Mouse (Mus musculus) midbrain, embryonic 14.5 days (tissue): Measurements from ENCODE around the gene Arhgap32. TPM values are rescaled to one million over a fixed set of nuclear protein-coding genes. Genes with fewer than 3 reads are reported as not detected.
A peak's percentile ranks its signal among the peaks of the same experiment; 100 is the strongest.

Source experiments
- ATAC-seq: fragments of 200-750 bp; cut with Nextera tagmentation; 2 replicates; pipeline ENCODE4 v1.8.0; 2017; ENCODE audit warnings: moderate number of reproducible peaks, moderate library complexity; ENCODE audit not compliant: low FRiP score, low TSS enrichment
- DNase-seq: peaks from one replicate; pipeline ENCODE4 v3.0.0-alpha.2; 2015
- H3K27ac ChIP-seq: fragments of 300-500 bp; sonication (generic); replicated peaks from 2 replicates; pipeline ENCODE4 v1.5.1; 2014; ENCODE audit warnings: mild to moderate bottlenecking, low read depth, low read length, moderate library complexity
- H3K27me3 ChIP-seq: fragments of 300-500 bp; sonication (generic); 2 replicates; pipeline ENCODE4 v1.6.1; 2014; ENCODE audit warnings: low read length, control low read depth, mixed read lengths; ENCODE audit not compliant: control insufficient read depth, insufficient read depth
- H3K36me3 ChIP-seq: fragments of 300-500 bp; sonication (generic); 2 replicates; pipeline ENCODE4 v1.6.1; 2014; ENCODE audit warnings: low read length, control low read depth; ENCODE audit not compliant: control insufficient read depth, insufficient read depth
- H3K4me1 ChIP-seq: fragments of 300-500 bp; sonication (generic); 2 replicates; pipeline ENCODE4 v1.6.1; 2014; ENCODE audit warnings: mild to moderate bottlenecking, antibody characterized with exemption, low read length, control low read depth; ENCODE audit not compliant: control insufficient read depth, insufficient read depth
- H3K4me2 ChIP-seq: fragments of 300-500 bp; sonication (generic); 2 replicates; pipeline ENCODE4 v1.6.1; 2014; ENCODE audit warnings: mild to moderate bottlenecking, low read length, moderate library complexity
- H3K4me3 ChIP-seq: fragments of 300-500 bp; sonication (generic); replicated peaks from 2 replicates; pipeline ENCODE4 v1.5.1; 2014; ENCODE audit warnings: low read depth, low read length
- H3K9ac ChIP-seq: fragments of 300-500 bp; sonication (generic); replicated peaks from 2 replicates; pipeline ENCODE4 v1.6.1; 2014; ENCODE audit warnings: mild to moderate bottlenecking, low read length, moderate library complexity
- H3K9me3 ChIP-seq: fragments of 300-500 bp; sonication (generic); 2 replicates; pipeline ENCODE4 v1.6.1; 2016; ENCODE audit warnings: low read length, control low read depth, mixed read lengths; ENCODE audit not compliant: control insufficient read depth
- WGBS: fragments of 180-500 bp; shearing (Covaris S2); extraction: QIAGEN DNeasy Blood & Tissue Kit; methylation state at CpG from one replicate; pipeline ENCODE4 v1.1.7; 2014; 5-methylcytosine and 5-hydroxymethylcytosine counted together
- polyA plus RNA-seq: library from polyadenylated mRNA; unstranded; fragments of >200 nt; fragmentation: Nextera tagmentation; extraction: Ambion mirVana; gene quantifications from 2 replicates; pipeline ENCODE4 v1.2.1, GENCODE M21; 2014

The Arhgap32 gene
- polyA plus RNA-seq, 1 experiment from 2014 or later = 18.0 TPM

- DNase-seq = no peak
- Histone ChIP-seq H3K9me3 (no peaks in the 10 kb centered on the region), H3K4me3 (no peak overlapping the region), H3K36me3 (no peaks in the 10 kb centered on the region), H3K4me2 (no peak overlapping the region), H3K9ac (no peak overlapping the region), H3K27ac (no peak overlapping the region), H3K27me3 (no peaks in the 10 kb centered on the region), H3K4me1 (no peaks in the 10 kb centered on the region)
- no peak for ATAC-seq
- WGBS = 59% methylated on average over 3 of the region's 3 CpGs
Observed at GRCm38 (mm10) chr9:32279789-32280188, 163.9 kb downstream of the Arhgap32 start.

- Histone ChIP-seq H3K4me1 (no peaks in the 10 kb centered on the region), H3K9ac (no peak overlapping the region), H3K4me3 (no peak overlapping the region), H3K27me3 (no peaks in the 10 kb centered on the region), H3K9me3 (no peaks in the 10 kb centered on the region), H3K4me2 (no peak overlapping the region), H3K36me3 (no peaks in the 10 kb centered on the region), H3K27ac (no peak overlapping the region)
- ATAC-seq (no peak), DNase-seq (no peak)
- 92% methylated on average over 5 of the region's 5 CpGs for WGBS
Observed at GRCm38 (mm10) chr9:32280456-32280855, 164.5 kb downstream of the Arhgap32 start.

- WGBS = 87% methylated on average over 5 of the region's 5 CpGs
- H3K4me3 ChIP-seq = no peak overlapping the region
- ATAC-seq (no peak), DNase-seq (no peak)
- H3K9me3 ChIP-seq = no peaks in the 10 kb centered on the region
- no peak overlapping the region for H3K4me2 ChIP-seq
- H3K27ac ChIP-seq = no peak overlapping the region
- H3K9ac ChIP-seq = no peak overlapping the region
- H3K36me3 ChIP-seq = no peaks in the 10 kb centered on the region
- H3K27me3 ChIP-seq = no peaks in the 10 kb centered on the region
- no peaks in the 10 kb centered on the region for H3K4me1 ChIP-seq
Observed at GRCm38 (mm10) chr9:32283591-32283990, 167.7 kb downstream of the Arhgap32 start.

- WGBS = 72% methylated on average over 7 of the region's 7 CpGs
- no peaks in the 10 kb centered on the region for H3K9me3 ChIP-seq
- ATAC-seq (no peak), DNase-seq (no peak)
- peaks cover 6% of the 10 kb centered on the region; the same call in 1 of the 2 replicates for H3K4me1 ChIP-seq
- no peak overlapping the region for H3K4me2 ChIP-seq
- H3K4me3 ChIP-seq = no peak overlapping the region
- no peaks in the 10 kb centered on the region for H3K27me3 ChIP-seq
- H3K27ac ChIP-seq = no peak overlapping the region
- H3K9ac ChIP-seq = no peak overlapping the region
- no peaks in the 10 kb centered on the region for H3K36me3 ChIP-seq
Observed at GRCm38 (mm10) chr9:32291618-32292017, 175.7 kb downstream of the Arhgap32 start.

GRCm38 (mm10) chr9:32292686-32293085, 176.8 kb downstream of the Arhgap32 start:
- peak; percentile 55 for DNase-seq
- peak overlapping the region; percentile 39 for H3K27ac ChIP-seq

GRCm38 (mm10) chr9:32295061-32295800, 179.3 kb downstream of the Arhgap32 start:
- 86% methylated on average over 9 of the region's 9 CpGs for WGBS

More at GRCm38 (mm10) chr9:32292686-32293085, 176.8 kb downstream of the Arhgap32 start:
- H3K36me3 ChIP-seq = no peaks in the 10 kb centered on the region
- H3K4me3 ChIP-seq = no peak overlapping the region
- 37% methylated on average over 5 of the region's 5 CpGs for WGBS
- ATAC-seq = no peak
- peaks cover 6% of the 10 kb centered on the region; the same call in 1 of the 2 replicates for H3K4me1 ChIP-seq
- H3K27me3 ChIP-seq = no peaks in the 10 kb centered on the region
- H3K4me2 ChIP-seq = no peak overlapping the region
- H3K9ac ChIP-seq = no peak overlapping the region
- no peaks in the 10 kb centered on the region for H3K9me3 ChIP-seq

GRCm38 (mm10) chr9:32302501-32303150, 186.7 kb downstream of the Arhgap32 start:
- ATAC-seq = peak; percentile 43; the same call in 1 of the 2 replicates
- Histone ChIP-seq H3K9ac (no peak overlapping the region), H3K4me1 (no peaks in the 10 kb centered on the region), H3K27me3 (no peaks in the 10 kb centered on the region), H3K4me3 (no peak overlapping the region), H3K9me3 (no peaks in the 10 kb centered on the region), H3K36me3 (no peaks in the 10 kb centered on the region), H3K4me2 (no peak overlapping the region), H3K27ac (no peak overlapping the region)
- DNase-seq = peak; percentile 40
- WGBS = 35% methylated on average over 13 of the region's 13 CpGs

More at GRCm38 (mm10) chr9:32295061-32295800, 179.3 kb downstream of the Arhgap32 start:
- H3K27ac ChIP-seq = no peak overlapping the region
- no peak overlapping the region for H3K4me2 ChIP-seq
- H3K9ac ChIP-seq = no peak overlapping the region
- no peaks in the 10 kb centered on the region for H3K27me3 ChIP-seq
- ATAC-seq = no peak
- no peaks in the 10 kb centered on the region for H3K36me3 ChIP-seq
- H3K4me1 ChIP-seq = peaks cover 6% of the 10 kb centered on the region; the same call in 1 of the 2 replicates
- H3K4me3 ChIP-seq = no peak overlapping the region
- no peaks in the 10 kb centered on the region for H3K9me3 ChIP-seq
- no peak for DNase-seq

- DNase-seq = peak; percentile 35
- H3K4me1 ChIP-seq = no peaks in the 10 kb centered on the region
- H3K4me3 ChIP-seq = no peak overlapping the region
- WGBS = 52% methylated on average over 14 of the region's 14 CpGs
- no peak overlapping the region for H3K9ac ChIP-seq
- H3K4me2 ChIP-seq = no peak overlapping the region; the same call in 1 of the 2 replicates
- no peak overlapping the region for H3K27ac ChIP-seq
- H3K9me3 ChIP-seq = no peaks in the 10 kb centered on the region
- ATAC-seq = no peak
- no peaks in the 10 kb centered on the region for H3K36me3 ChIP-seq
- no peaks in the 10 kb centered on the region for H3K27me3 ChIP-seq
Observed at GRCm38 (mm10) chr9:32311786-32312185, 195.8 kb downstream of the Arhgap32 start.
